Mouse (Mus musculus) intestine, embryonic 16.5 days (tissue): ENCODE results near the gene Il1rn. TPM values are rescaled to one million over a fixed set of nuclear protein-coding genes. Genes with fewer than 3 reads are reported as not detected.

Experiments
- ATAC-seq: fragments of 200-750 bp; cut with Nextera tagmentation; 2 replicates; pipeline ENCODE4 v1.8.0; 2017; ENCODE audit warnings: moderate TSS enrichment, moderate library complexity
- H3K27ac ChIP-seq: fragments of 300-500 bp; sonication (generic); 2 replicates; pipeline ENCODE4 v1.5.1; 2014; ENCODE audit warnings: mild to moderate bottlenecking, low read length
- H3K27me3 ChIP-seq: fragments of 300-500 bp; sonication (generic); replicated peaks from 2 replicates; pipeline ENCODE4 v1.6.1; 2014; ENCODE audit warnings: low read length, control low read depth, mixed read lengths; ENCODE audit not compliant: control insufficient read depth, insufficient read depth
- H3K36me3 ChIP-seq: fragments of 300-500 bp; sonication (generic); 2 replicates; pipeline ENCODE4 v1.6.1; 2014; ENCODE audit warnings: low read length, control low read depth; ENCODE audit not compliant: control insufficient read depth, insufficient read depth
- H3K4me1 ChIP-seq: fragments of 300-500 bp; sonication (generic); 2 replicates; pipeline ENCODE4 v1.6.1; 2014; ENCODE audit warnings: low read length, control low read depth, mixed read lengths; ENCODE audit not compliant: control insufficient read depth, insufficient read depth
- H3K4me2 ChIP-seq: fragments of 300-500 bp; sonication (generic); 2 replicates; pipeline ENCODE4 v1.6.1; 2014; ENCODE audit warnings: low read depth, low read length, control low read depth
- H3K4me3 ChIP-seq: fragments of 300-500 bp; sonication (generic); 2 replicates; pipeline ENCODE4 v1.5.1; 2014; ENCODE audit warnings: mild to moderate bottlenecking, low read length
- H3K9ac ChIP-seq: fragments of 300-500 bp; sonication (generic); 2 replicates; pipeline ENCODE4 v1.6.1; 2014; ENCODE audit warnings: low read depth, low read length
- H3K9me3 ChIP-seq: fragments of 300-500 bp; sonication (generic); 2 replicates; pipeline ENCODE4 v1.6.1; 2016; ENCODE audit warnings: low read length, control low read depth; ENCODE audit not compliant: control insufficient read depth
- WGBS: fragments of 180-500 bp; shearing (Covaris S2); extraction: QIAGEN DNeasy Blood & Tissue Kit; methylation state at CpG from one replicate; pipeline ENCODE4 v1.1.7; 2014; 5-methylcytosine and 5-hydroxymethylcytosine counted together
- polyA plus RNA-seq: library from polyadenylated mRNA; unstranded; fragments of >200 nt; fragmentation: Nextera tagmentation; extraction: Ambion mirVana; gene quantifications from 2 replicates; pipeline ENCODE4 v1.2.1, GENCODE M21; 2015

The Il1rn gene
- polyA plus RNA-seq = 0.80 and 1.2 TPM in 2 replicates

- 71% methylated on average over 2 of the region's 2 CpGs for WGBS
- H3K4me3 ChIP-seq = no peak within 1 kb of the TSS
- H3K36me3 ChIP-seq = no peaks in the 10 kb centered on the region
- ATAC-seq = 0 out of 2 replicates have a peak, but pooled peaks have one; percentile 48
- no peak within 1 kb of the TSS for H3K4me2 ChIP-seq
- H3K27ac ChIP-seq = no peak within 1 kb of the TSS
- H3K9me3 ChIP-seq = no peaks in the 10 kb centered on the region
- peaks cover 5% of the 10 kb centered on the region; the same call in 1 of the 2 replicates for H3K4me1 ChIP-seq
- no peak within 1 kb of the TSS for H3K9ac ChIP-seq
- H3K27me3 ChIP-seq = no peaks in the 10 kb centered on the region
Observed at GRCm38 (mm10) chr2:24336545-24336944, at the start of gene Il1rn. Il1rn (plus strand) TSS chr2:24336853.

- ATAC-seq = no peak
- H3K27me3 ChIP-seq = no peaks in the 10 kb centered on the region
- no peaks in the 10 kb centered on the region for H3K9me3 ChIP-seq
- no peak within 1 kb of the TSS for H3K4me3 ChIP-seq
- WGBS = 80% methylated on average over 5 of the region's 5 CpGs
- no peaks in the 10 kb centered on the region for H3K4me1 ChIP-seq
- no peak within 1 kb of the TSS for H3K4me2 ChIP-seq
- no peaks in the 10 kb centered on the region for H3K36me3 ChIP-seq
- no peak within 1 kb of the TSS for H3K27ac ChIP-seq
- H3K9ac ChIP-seq = no peak within 1 kb of the TSS
Observed at GRCm38 (mm10) chr2:24290896-24291295, 45.8 kb upstream of the Il1rn start, which contains the start of gene Il1f10. Il1f10 (plus strand) TSS chr2:24291196.

GRCm38 (mm10) chr2:24294616-24295015 lies 42.0 kb upstream of the Il1rn start:
- Histone ChIP-seq H3K9me3 (no peaks in the 10 kb centered on the region), H3K27ac (no peak overlapping the region), H3K9ac (no peak overlapping the region), H3K4me2 (no peak overlapping the region), H3K27me3 (no peaks in the 10 kb centered on the region), H3K4me1 (no peaks in the 10 kb centered on the region), H3K36me3 (no peaks in the 10 kb centered on the region), H3K4me3 (no peak overlapping the region)
- no peak for ATAC-seq
- WGBS = 61% methylated on average over 1 of the region's 1 CpGs

GRCm38 (mm10) chr2:24296837-24297236 lies 39.8 kb upstream of the Il1rn start:
- Histone ChIP-seq H3K4me3 (no peak overlapping the region), H3K4me2 (no peak overlapping the region), H3K9me3 (no peaks in the 10 kb centered on the region), H3K9ac (no peak overlapping the region), H3K36me3 (no peaks in the 10 kb centered on the region), H3K27ac (no peak overlapping the region), H3K4me1 (no peaks in the 10 kb centered on the region), H3K27me3 (no peaks in the 10 kb centered on the region)
- no peak for ATAC-seq
- WGBS = 3% methylated on average over 3 of the region's 3 CpGs

DNA sequence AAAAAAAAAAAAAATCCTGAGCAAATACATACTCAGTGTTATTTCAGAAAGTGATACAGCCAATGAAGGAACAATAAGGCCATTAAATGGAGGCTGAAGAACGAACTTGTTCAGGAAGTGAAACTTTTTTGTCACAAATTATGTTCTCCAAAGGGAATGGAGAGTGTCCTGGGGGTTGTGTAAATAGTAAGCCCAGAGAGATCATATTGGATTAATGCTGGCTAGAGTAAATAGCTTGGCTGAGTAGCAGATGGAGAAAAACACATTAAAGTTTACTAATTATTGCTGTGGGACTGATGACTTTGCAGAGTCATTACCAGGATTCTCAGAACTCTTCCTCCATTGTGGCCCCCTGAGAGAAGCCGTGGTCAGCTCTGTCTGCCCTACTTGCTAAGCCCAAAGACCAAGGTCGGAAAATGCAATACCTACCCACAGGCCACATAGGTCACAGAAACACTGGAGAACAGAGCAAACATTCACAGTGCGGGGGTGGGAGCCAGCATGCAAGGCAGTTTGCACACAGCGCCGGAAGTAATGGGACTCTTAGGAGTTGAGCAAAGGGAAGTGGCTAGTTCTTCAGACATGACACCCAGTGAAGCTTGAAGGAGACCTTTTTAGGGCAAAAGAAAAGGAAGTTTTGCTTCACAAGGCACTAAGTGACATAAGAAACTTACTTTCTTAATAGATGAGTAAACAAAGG lies 25.2 kb upstream of the Il1rn start:
- H3K27me3 ChIP-seq = no peaks in the 10 kb centered on the region
- H3K9ac ChIP-seq = no peak overlapping the region
- WGBS = 54% methylated on average over 6 of the region's 6 CpGs
- no peak; the same call in 1 of the 2 replicates for ATAC-seq
- no peak overlapping the region for H3K4me3 ChIP-seq
- no peaks in the 10 kb centered on the region for H3K36me3 ChIP-seq
- H3K27ac ChIP-seq = no peak overlapping the region
- no peaks in the 10 kb centered on the region for H3K9me3 ChIP-seq
- H3K4me2 ChIP-seq = no peak overlapping the region
- H3K4me1 ChIP-seq = no peaks in the 10 kb centered on the region

GRCm38 (mm10) chr2:24316919-24317318 lies 19.7 kb upstream of the Il1rn start:
- H3K9me3 ChIP-seq = no peaks in the 10 kb centered on the region
- no peak overlapping the region for H3K4me2 ChIP-seq
- H3K4me3 ChIP-seq = no peak overlapping the region
- no peaks in the 10 kb centered on the region for H3K4me1 ChIP-seq
- H3K36me3 ChIP-seq = no peaks in the 10 kb centered on the region
- H3K27me3 ChIP-seq = no peaks in the 10 kb centered on the region
- H3K9ac ChIP-seq = no peak overlapping the region
- 63% methylated on average over 1 of the region's 1 CpGs for WGBS
- no peak overlapping the region for H3K27ac ChIP-seq
- ATAC-seq = no peak

GRCm38 (mm10) chr2:24317919-24318598 lies 18.6 kb upstream of the Il1rn start:
- no peaks in the 10 kb centered on the region for H3K36me3 ChIP-seq
- WGBS = 69% methylated on average over 4 of the region's 4 CpGs
- H3K9ac ChIP-seq = no peak overlapping the region
- peak; percentile 42; the same call in 1 of the 2 replicates for ATAC-seq
- no peaks in the 10 kb centered on the region for H3K9me3 ChIP-seq
- no peak overlapping the region for H3K27ac ChIP-seq
- no peak overlapping the region for H3K4me3 ChIP-seq
- no peaks in the 10 kb centered on the region for H3K4me1 ChIP-seq
- no peak overlapping the region for H3K4me2 ChIP-seq
- no peaks in the 10 kb centered on the region for H3K27me3 ChIP-seq

DNA sequence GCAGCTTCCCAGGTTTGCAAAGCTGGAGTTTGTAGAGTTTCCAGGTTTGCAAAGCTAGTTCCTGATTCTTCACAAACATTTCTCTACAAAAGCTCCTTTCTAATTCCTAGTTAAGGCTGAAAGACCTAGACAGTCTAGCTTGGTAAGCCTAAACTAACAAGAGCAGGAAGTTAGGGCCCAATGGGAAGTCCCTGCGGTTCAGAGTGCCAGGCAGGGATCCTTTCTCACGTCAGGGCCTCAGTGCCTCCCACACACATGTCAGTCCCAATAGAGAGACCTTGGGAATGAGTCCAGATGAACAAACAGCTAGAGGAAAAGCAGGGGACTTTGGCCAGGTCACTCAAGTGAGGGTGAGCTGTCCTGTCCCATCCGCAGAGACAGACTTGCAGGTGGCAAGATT lies 1.3 kb upstream of the Il1rn start:
- Histone ChIP-seq H3K9ac (no peak overlapping the region), H3K9me3 (no peaks in the 10 kb centered on the region), H3K27ac (peak overlapping the region; percentile 9; the same call in 1 of the 2 replicates), H3K27me3 (no peaks in the 10 kb centered on the region), H3K36me3 (no peaks in the 10 kb centered on the region), H3K4me1 (peaks cover 5% of the 10 kb centered on the region; the same call in 1 of the 2 replicates), H3K4me2 (no peak overlapping the region), H3K4me3 (no peak overlapping the region)
- ATAC-seq = peak; percentile 84
- WGBS = 44% methylated on average over 3 of the region's 3 CpGs

- Histone ChIP-seq H3K4me2 (no peak overlapping the region), H3K36me3 (no peaks in the 10 kb centered on the region), H3K4me1 (no peaks in the 10 kb centered on the region), H3K9ac (no peak overlapping the region), H3K9me3 (no peaks in the 10 kb centered on the region), H3K27me3 (no peaks in the 10 kb centered on the region), H3K4me3 (no peak overlapping the region), H3K27ac (no peak overlapping the region)
- ATAC-seq = no peak
- WGBS = 73% methylated on average over 3 of the region's 3 CpGs
Observed at GRCm38 (mm10) chr2:24341395-24341885, 4.8 kb downstream of the Il1rn start.
